Mouse (Mus musculus): ENCODE measurements around the gene Adora1. TPM values are rescaled to one million over a fixed set of nuclear protein-coding genes. Genes with fewer than 3 reads are reported as not detected.

Gene Adora1
- total RNA-seq, 2 experiments from 2014 or later: 224 to 230 TPM

- DNase-seq (ENCODE audit: extremely low spot score in 1 of 2, low spot score in 1 of 2): no peak
Observed at GRCm38 (mm10) chr1:134241298-134241697, 6.1 kb upstream of the Adora1 start.

GRCm38 (mm10) chr1:134240701-134241100 lies 5.5 kb upstream of the Adora1 start:
- DNase-seq (ENCODE audit: extremely low spot score in 1 of 2, low spot score in 1 of 2): no peak

- DNase-seq (ENCODE audit: extremely low spot score in 1 of 2, low spot score in 1 of 2): no peak
Observed at GRCm38 (mm10) chr1:134237438-134237837, 2.2 kb upstream of the Adora1 start.

GRCm38 (mm10) chr1:134236142-134236541 lies 911 bp upstream of the Adora1 start:
- no peak for DNase-seq (ENCODE audit: extremely low spot score in 1 of 2, low spot score in 1 of 2)

GRCm38 (mm10) chr1:134234455-134235390 lies 508 bp downstream of the Adora1 start:
- peak; percentile 62 to 67 for DNase-seq (ENCODE audit: extremely low spot score in 1 of 2, low spot score in 1 of 2)

- no peak for DNase-seq (ENCODE audit: extremely low spot score in 1 of 2, low spot score in 1 of 2)
Observed at GRCm38 (mm10) chr1:134233681-134234454, 1.4 kb downstream of the Adora1 start.

- peak; percentile 55 to 69 for DNase-seq (ENCODE audit: extremely low spot score in 1 of 2, low spot score in 1 of 2)
Observed at GRCm38 (mm10) chr1:134232778-134233531, 2.3 kb downstream of the Adora1 start.

GRCm38 (mm10) chr1:134232326-134232725 lies 2.9 kb downstream of the Adora1 start:
- no peak for DNase-seq (ENCODE audit: extremely low spot score in 1 of 2, low spot score in 1 of 2)

GRCm38 (mm10) chr1:134231681-134232080 lies 3.5 kb downstream of the Adora1 start:
- no peak for DNase-seq (ENCODE audit: extremely low spot score in 1 of 2, low spot score in 1 of 2)

GRCm38 (mm10) chr1:134231270-134231669 lies 4.0 kb downstream of the Adora1 start:
- DNase-seq (ENCODE audit: extremely low spot score in 1 of 2, low spot score in 1 of 2): no peak

- DNase-seq (ENCODE audit: extremely low spot score in 1 of 2, low spot score in 1 of 2): no peak
Observed at GRCm38 (mm10) chr1:134230638-134231228, 4.5 kb downstream of the Adora1 start.

- no peak for DNase-seq (ENCODE audit: extremely low spot score in 1 of 2, low spot score in 1 of 2)
Observed at GRCm38 (mm10) chr1:134229806-134230575, 5.2 kb downstream of the Adora1 start.

GRCm38 (mm10) chr1:134226739-134227138 lies 8.5 kb downstream of the Adora1 start:
- no peak for DNase-seq (ENCODE audit: extremely low spot score in 1 of 2, low spot score in 1 of 2)

GRCm38 (mm10) chr1:134225375-134225774 lies 9.9 kb downstream of the Adora1 start:
- DNase-seq (ENCODE audit: extremely low spot score in 1 of 2, low spot score in 1 of 2): no peak

GRCm38 (mm10) chr1:134224649-134225227 lies 10.5 kb downstream of the Adora1 start:
- DNase-seq (ENCODE audit: extremely low spot score in 1 of 2, low spot score in 1 of 2): no peak

- no peak for DNase-seq (ENCODE audit: extremely low spot score in 1 of 2, low spot score in 1 of 2)
Observed at GRCm38 (mm10) chr1:134222122-134223055, 12.8 kb downstream of the Adora1 start.

- no peak for DNase-seq (ENCODE audit: extremely low spot score in 1 of 2, low spot score in 1 of 2)
Observed at GRCm38 (mm10) chr1:134221172-134221571, 14.1 kb downstream of the Adora1 start.

GRCm38 (mm10) chr1:134219608-134220007 lies 15.6 kb downstream of the Adora1 start:
- no peak for DNase-seq (ENCODE audit: extremely low spot score in 1 of 2, low spot score in 1 of 2)

Measured in layer of hippocampus, postnatal 25 days (tissue).